Mouse (Mus musculus): Measurements from ENCODE around the gene Jarid2. TPM values are rescaled to one million over a fixed set of nuclear protein-coding genes. Genes with fewer than 3 reads are reported as not detected.

Gene Jarid2
- polyA plus RNA-seq, 1 experiment from 2014 or later, result 12.0 TPM

- H3K27me3 ChIP-seq, result no peaks in the 10 kb centered on the region
- no peak for DNase-seq (ENCODE audit: low read depth, low spot score)
- ChIA-PET CTCF (no interaction called here), POLR2A (no interaction called here)
- in situ Hi-C loops (cut with MboI; ENCODE audit: low pct_unique_long_range_greater_than_20kb), result no loop called here
- TF ChIP-seq CTCF (IDR thresholded peaks at IDR 0.05), result no peak
- no peak for ATAC-seq
Measured at GRCm38 (mm10) chr13:44954232-44954568, 224.9 kb downstream of the Jarid2 start.

DNA sequence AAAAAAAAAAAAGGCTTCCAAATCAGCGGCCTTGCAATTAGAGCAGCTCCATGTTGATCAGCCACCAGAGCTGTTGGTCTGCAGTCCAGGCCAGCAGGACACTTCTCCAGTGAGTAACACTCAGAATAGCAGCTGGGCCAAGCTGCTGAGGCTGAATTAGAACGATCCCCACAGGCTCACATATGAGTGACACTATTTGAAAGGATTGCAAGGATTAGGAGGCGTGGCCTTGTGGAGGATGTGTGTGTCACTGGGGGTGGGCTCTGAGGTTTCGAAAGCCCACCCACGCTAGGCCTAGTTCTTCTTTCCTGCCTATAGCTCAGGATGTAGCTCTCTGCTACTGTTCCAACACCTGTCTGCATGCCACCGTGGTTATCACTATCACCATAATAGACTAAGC lies 226.5 kb downstream of the Jarid2 start:
- CTCF ChIA-PET, result no interaction called here
- POLR2A ChIA-PET, result interaction anchor here (0.5 to 0.6 kb wide), 2 partner anchors 112 to 832 kb away, joined by 3 read pairs; no protein-coding TSS in a partner anchor
- DNase-seq (ENCODE audit: low read depth, low spot score) (no peak), ATAC-seq (no peak)
- in situ Hi-C loops (cut with MboI; ENCODE audit: low pct_unique_long_range_greater_than_20kb), result no loop called here
- H3K27me3 ChIP-seq, result no peaks in the 10 kb centered on the region
- no peak for TF ChIP-seq CTCF (IDR thresholded peaks at IDR 0.05)

DNA sequence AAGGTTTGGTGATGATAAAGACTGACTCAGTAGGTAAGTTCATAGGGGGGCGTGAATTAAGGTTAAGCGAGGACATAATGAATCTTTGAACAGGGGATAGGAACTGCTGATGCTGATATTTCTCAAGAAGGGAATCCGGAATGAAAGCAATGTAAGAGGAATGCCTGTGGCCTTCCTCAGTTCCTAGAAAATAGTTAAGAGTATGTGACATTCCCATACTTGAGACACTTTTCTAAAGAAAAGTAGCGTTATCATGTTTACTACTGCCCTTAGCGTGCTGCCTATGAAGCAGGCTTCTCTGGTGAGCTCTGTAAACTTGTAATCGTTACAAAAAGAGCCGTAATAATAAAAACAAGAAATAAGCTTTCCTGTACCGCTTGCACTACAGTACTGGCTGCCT lies 227.8 kb downstream of the Jarid2 start:
- no peak for TF ChIP-seq CTCF (IDR thresholded peaks at IDR 0.05)
- ATAC-seq, result no peak
- ChIA-PET POLR2A (no interaction called here), CTCF (interaction anchor here (0.9 kb wide), 1 partner anchor 9 kb away, joined by 3 read pairs; no protein-coding TSS in a partner anchor)
- in situ Hi-C loops (cut with MboI; ENCODE audit: low pct_unique_long_range_greater_than_20kb), result no loop called here
- no peaks in the 10 kb centered on the region for H3K27me3 ChIP-seq
- no peak for DNase-seq (ENCODE audit: low read depth, low spot score)

DNA sequence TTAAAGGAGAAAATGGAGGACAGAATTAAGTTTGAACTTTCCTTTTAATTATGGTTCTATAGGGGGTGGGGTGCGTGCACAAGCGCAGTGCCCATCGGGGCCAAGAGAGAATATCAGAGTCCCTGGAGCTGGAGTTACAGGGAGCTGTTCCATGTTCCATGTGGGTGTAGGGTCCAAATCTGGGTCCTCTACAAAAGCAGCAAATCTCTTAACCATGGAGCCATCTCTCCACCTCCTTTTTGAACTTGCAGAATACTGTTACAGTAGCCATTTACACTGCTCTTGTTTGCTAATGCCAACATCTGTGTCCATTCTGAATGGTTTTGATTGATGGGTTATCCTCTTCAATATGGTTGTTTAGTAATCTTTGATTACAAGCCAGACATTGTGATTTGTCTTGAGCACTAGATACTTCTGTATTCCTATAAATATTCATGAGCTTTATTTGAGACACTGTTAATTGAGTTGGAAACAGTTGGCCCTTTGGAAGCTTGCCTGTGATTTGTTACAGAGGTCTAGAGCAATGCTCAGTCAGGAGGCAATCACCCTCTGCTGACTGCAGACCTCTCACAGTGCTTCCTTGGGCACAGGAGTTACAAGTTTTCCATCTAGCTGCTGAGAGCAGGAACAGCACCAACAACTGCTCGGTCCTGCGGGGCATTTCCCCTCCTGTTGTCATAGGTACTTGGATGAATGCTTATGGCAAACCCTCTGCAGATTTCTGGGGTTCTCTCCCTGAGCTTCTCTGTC lies 231.4 kb downstream of the Jarid2 start:
- in situ Hi-C loops (cut with MboI; ENCODE audit: low pct_unique_long_range_greater_than_20kb), result no loop called here
- CTCF ChIA-PET, result interaction anchor here (1.2 kb wide), 1 partner anchor 229 kb away, joined by 3 read pairs; no protein-coding TSS in a partner anchor
- POLR2A ChIA-PET, result no interaction called here
- ATAC-seq, result no peak
- no peaks in the 10 kb centered on the region for H3K27me3 ChIP-seq
- TF ChIP-seq CTCF (IDR thresholded peaks at IDR 0.05), result no peak
- no peak for DNase-seq (ENCODE audit: low read depth, low spot score)

All from Patski (cell line).